Mouse (Mus musculus): ENCODE data around the gene Tmed10.

The Tmed10 gene

GRCm38 (mm10) chr12:85385329-85385994, 10.8 kb upstream of the Tmed10 start:
- CTCF ChIA-PET, result interaction anchor here in 2 of 4 experiments (0.6 to 1.1 kb wide), 5 partner anchors 45 to 240 kb away, joined by 3 to 6 read pairs (median 5); no protein-coding TSS in a partner anchor
- POLR2A ChIA-PET, result interaction anchor here in 3 of 4 experiments (0.6 to 2.2 kb wide), 24 partner anchors 11 to 258 kb away, joined by 3 to 13 read pairs (median 3); partner anchors contain the start of gene Fos (in 3 of the 3)

- ChIA-PET POLR2A (interaction anchor here in 3 of 4 experiments (0.7 to 2.1 kb wide), 12 partner anchors 15 to 111 kb away, joined by 3 to 9 read pairs (median 3); no protein-coding TSS in a partner anchor), CTCF (interaction anchor here in 1 of 4 experiments (0.7 kb wide), 1 partner anchor 231 kb away, joined by 3 read pairs; no protein-coding TSS in a partner anchor)
These were observed 8.4 kb upstream of the Tmed10 start for GRCm38 (mm10) chr12:85382761-85383680.

- ChIA-PET CTCF (interaction anchor here (0.5 to 2.0 kb wide), 39 partner anchors 12 to 573 kb away, joined by 3 to 18 read pairs (median 5); no protein-coding TSS in a partner anchor), POLR2A (interaction anchor here (0.5 to 5.1 kb wide), 27 partner anchors 13 to 111 kb away, joined by 3 to 43 read pairs (median 4); partner anchors contain the start of genes Fos (in 3 of the 4), Acyp1 (in 1 of the 4) and Zc2hc1c (in 1 of the 4))
These were observed 6.9 kb upstream of the Tmed10 start for GRCm38 (mm10) chr12:85381570-85381969.

- CTCF ChIA-PET, result interaction anchor here (0.6 to 2.0 kb wide), 43 partner anchors 13 to 572 kb away, joined by 3 to 18 read pairs (median 5); no protein-coding TSS in a partner anchor
These were observed 6.3 kb upstream of the Tmed10 start for GRCm38 (mm10) chr12:85380942-85381341.

GRCm38 (mm10) chr12:85380308-85380707, 5.7 kb upstream of the Tmed10 start:
- ChIA-PET POLR2A (interaction anchor here in 3 of 4 experiments (0.7 to 5.1 kb wide), 16 partner anchors 10 to 111 kb away, joined by 3 to 43 read pairs (median 7); partner anchors contain the start of gene Fos (in 3 of the 3)), CTCF (interaction anchor here in 3 of 4 experiments (0.6 to 2.1 kb wide), 13 partner anchors 33 to 113 kb away, joined by 3 to 18 read pairs (median 5); no protein-coding TSS in a partner anchor)

More at GRCm38 (mm10) chr12:85380942-85381341, 6.3 kb upstream of the Tmed10 start:
- POLR2A ChIA-PET, result interaction anchor here in 3 of 4 experiments (0.6 to 5.1 kb wide), 29 partner anchors 12 to 269 kb away, joined by 3 to 43 read pairs (median 4); partner anchors contain the start of genes Fos (in 3 of the 3), Acyp1 (in 1 of the 3) and Zc2hc1c (in 1 of the 3)

GRCm38 (mm10) chr12:85378271-85378670, 3.6 kb upstream of the Tmed10 start:
- ChIA-PET POLR2A (interaction anchor here (0.7 to 5.1 kb wide), 21 partner anchors 9 to 197 kb away, joined by 3 to 43 read pairs (median 5); partner anchors contain the start of genes Fos (in 3 of the 4) and Nek9 (in 1 of the 4)), CTCF (interaction anchor here (0.6 to 2.2 kb wide), 14 partner anchors 73 to 733 kb away, joined by 3 to 27 read pairs (median 5); partner anchors contain the start of gene Fos (in 1 of the 4))

- ChIA-PET CTCF (interaction anchor here in 2 of 4 experiments (0.6 to 0.7 kb wide), 2 partner anchors 186 to 207 kb away, joined by 3 read pairs; no protein-coding TSS in a partner anchor), POLR2A (interaction anchor here in 3 of 4 experiments (0.7 to 4.4 kb wide), 15 partner anchors 27 to 1442 kb away, joined by 3 to 12 read pairs (median 4); partner anchors contain the start of gene Fos (in 1 of the 3))
These were observed 771 bp downstream of the Tmed10 start for GRCm38 (mm10) chr12:85373591-85374560.

GRCm38 (mm10) chr12:85372068-85372665, 2.5 kb downstream of the Tmed10 start:
- CTCF ChIA-PET, result interaction anchor here in 3 of 4 experiments (0.6 to 0.8 kb wide), 5 partner anchors 24 to 1006 kb away, joined by 3 to 7 read pairs (median 4); no protein-coding TSS in a partner anchor
- POLR2A ChIA-PET, result interaction anchor here in 3 of 4 experiments (0.5 to 4.4 kb wide), 22 partner anchors 9 to 917 kb away, joined by 3 to 13 read pairs (median 4); partner anchors contain the start of genes Fos (in 2 of the 3), Nek9 (in 2 of the 3) and Flvcr2 (in 1 of the 3)

GRCm38 (mm10) chr12:85368441-85369063, 6.1 kb downstream of the Tmed10 start:
- POLR2A ChIA-PET, result interaction anchor here in 3 of 4 experiments (0.6 to 2.3 kb wide), 26 partner anchors 8 to 735 kb away, joined by 3 to 11 read pairs (median 4); partner anchors contain the start of genes Arel1 (in 1 of the 3) and Fcf1 (in 1 of the 3)
- CTCF ChIA-PET, result interaction anchor here in 2 of 4 experiments (1.0 kb wide), 2 partner anchors 63 to 123 kb away, joined by 4 to 5 read pairs; no protein-coding TSS in a partner anchor

- ChIA-PET CTCF (no interaction called here), POLR2A (interaction anchor here in 3 of 4 experiments (0.6 to 1.3 kb wide), 4 partner anchors 27 to 878 kb away, joined by 3 to 5 read pairs (median 3); partner anchors contain the start of genes Fos (in 1 of the 3) and Nek9 (in 1 of the 3))
These were observed 8.4 kb downstream of the Tmed10 start for GRCm38 (mm10) chr12:85366271-85366670.

GRCm38 (mm10) chr12:85362510-85362909, 12.1 kb downstream of the Tmed10 start:
- ChIA-PET CTCF (no interaction called here), POLR2A (interaction anchor here in 2 of 4 experiments (0.9 to 1.4 kb wide), 3 partner anchors 10 to 111 kb away, joined by 3 read pairs; no protein-coding TSS in a partner anchor)

GRCm38 (mm10) chr12:85361580-85361979, 13.1 kb downstream of the Tmed10 start:
- CTCF ChIA-PET, result no interaction called here
- POLR2A ChIA-PET, result interaction anchor here in 2 of 4 experiments (0.8 to 2.3 kb wide), 6 partner anchors 9 to 114 kb away, joined by 3 to 7 read pairs (median 3); no protein-coding TSS in a partner anchor

- ChIA-PET POLR2A (interaction anchor here in 2 of 4 experiments (1.0 to 2.3 kb wide), 5 partner anchors 7 to 114 kb away, joined by 3 to 7 read pairs (median 4); no protein-coding TSS in a partner anchor), CTCF (no interaction called here)
These were observed 13.5 kb downstream of the Tmed10 start for GRCm38 (mm10) chr12:85361165-85361564.

GRCm38 (mm10) chr12:85354061-85354460, 20.6 kb downstream of the Tmed10 start:
- ChIA-PET CTCF (no interaction called here), POLR2A (interaction anchor here in 2 of 4 experiments (0.7 to 1.4 kb wide), 4 partner anchors 11 to 121 kb away, joined by 3 read pairs; partner anchors contain the start of genes Fos (in 1 of the 2) and Nek9 (in 1 of the 2))
